Mouse (Mus musculus) liver, adult 10 weeks (tissue): ENCODE measurements around the gene Dcpp1. TPM values are rescaled to one million over a fixed set of nuclear protein-coding genes. Genes with fewer than 3 reads are reported as not detected.

ENCODE experiments used
- polyA plus RNA-seq: library from polyadenylated mRNA; stranded (reverse); fragments of 350-450 nt; fragmentation: Illumina TruSeq; extraction: RNeasy Lipid Tissue Mini Kit (QIAGEN cat#74804); gene quantifications from one replicate; pipeline ENCODE4 v1.2.3, GENCODE M21; 2014; ENCODE audit warnings: low read depth, low replicate concordance

Gene Dcpp1
- not detected for polyA plus RNA-seq

DNA sequence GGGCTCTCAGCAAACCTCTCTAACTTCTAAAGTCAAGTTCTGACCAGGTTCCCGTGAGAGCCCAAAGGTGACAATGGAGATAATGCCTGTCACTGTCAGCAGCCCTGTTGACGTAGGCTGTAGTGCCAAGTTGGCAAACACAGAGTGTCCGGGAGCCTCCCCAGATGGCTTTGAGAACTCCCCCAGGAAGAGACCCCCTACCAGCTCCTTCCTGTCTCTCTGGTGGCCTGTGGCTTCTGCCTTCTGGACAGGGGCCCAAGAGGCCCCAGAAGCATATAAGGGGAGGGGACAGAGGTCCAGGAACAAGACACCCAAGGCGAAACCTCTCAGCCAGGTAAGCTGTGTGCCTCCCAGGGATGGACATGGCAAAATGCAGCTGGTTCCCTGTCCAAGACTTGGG lies at the start of gene Dcpp1, which contains the start of gene Dcpp2:
TSS of gene Dcpp1 (plus strand) at position 301 of the 400 bp plus-strand sequence.
TSS of gene Dcpp2 (plus strand) at position 305 of the 400 bp plus-strand sequence.

DNA sequence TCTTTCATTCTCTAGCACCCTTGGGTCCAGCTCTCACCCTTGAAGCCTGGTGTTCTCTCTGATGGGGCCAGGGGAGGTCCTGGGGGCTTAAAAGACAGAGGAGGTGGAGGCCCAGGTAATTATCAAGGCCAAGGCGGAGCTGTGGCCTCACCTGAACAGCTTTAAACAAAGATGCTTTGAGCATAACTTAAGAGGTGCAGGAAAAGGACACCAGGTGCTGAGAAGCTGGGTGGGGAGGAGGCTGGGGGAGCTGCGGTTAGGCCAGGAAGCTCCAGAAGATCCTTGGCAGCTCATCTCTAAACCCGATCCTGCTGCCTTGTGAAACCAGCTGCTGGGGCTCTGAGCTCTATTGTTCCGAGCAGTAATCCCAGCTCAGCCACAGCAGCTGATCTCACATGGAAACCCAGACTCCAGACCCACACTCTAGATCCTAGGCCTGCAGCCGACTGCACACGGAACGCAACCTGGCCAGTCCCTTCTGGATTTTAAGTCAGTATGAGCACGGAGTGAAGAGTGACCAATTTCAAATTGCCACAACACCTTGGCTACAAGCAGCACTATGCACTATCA lies 44.6 kb upstream of the Dcpp1 start, which contains the start of gene Prss33:
TSS of gene Prss33 (minus strand) at position 51 of the 570 bp plus-strand sequence.

DNA sequence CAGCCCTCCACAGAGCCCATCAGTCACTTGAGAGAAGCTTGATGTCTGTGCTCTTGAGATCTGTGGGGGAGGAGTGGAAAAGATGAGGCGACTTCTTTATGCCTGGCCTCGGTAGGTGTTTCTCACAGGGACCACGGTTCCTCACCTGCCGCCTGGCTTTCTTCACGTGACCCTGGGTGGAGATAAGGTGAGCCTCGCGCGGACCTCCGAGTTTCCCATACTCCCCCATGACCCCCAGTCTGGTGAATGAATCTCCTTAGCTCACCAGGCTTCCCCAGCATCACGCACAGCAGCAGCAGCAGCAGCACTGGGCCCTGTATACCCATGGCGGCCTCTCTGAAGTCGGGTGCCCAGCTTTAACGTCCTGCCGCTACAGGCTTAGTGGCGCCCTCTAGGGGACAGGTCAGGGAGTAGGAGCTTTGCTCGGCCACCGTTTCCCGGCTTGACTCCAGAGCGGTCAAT lies 36.8 kb upstream of the Dcpp1 start, which contains the start of the genes Prss32 and Prss41:
TSS of gene Prss32 (plus strand) at position 44 of the 462 bp plus-strand sequence.
TSS of gene Prss41 (minus strand) at position 361 of the 462 bp plus-strand sequence.

DNA sequence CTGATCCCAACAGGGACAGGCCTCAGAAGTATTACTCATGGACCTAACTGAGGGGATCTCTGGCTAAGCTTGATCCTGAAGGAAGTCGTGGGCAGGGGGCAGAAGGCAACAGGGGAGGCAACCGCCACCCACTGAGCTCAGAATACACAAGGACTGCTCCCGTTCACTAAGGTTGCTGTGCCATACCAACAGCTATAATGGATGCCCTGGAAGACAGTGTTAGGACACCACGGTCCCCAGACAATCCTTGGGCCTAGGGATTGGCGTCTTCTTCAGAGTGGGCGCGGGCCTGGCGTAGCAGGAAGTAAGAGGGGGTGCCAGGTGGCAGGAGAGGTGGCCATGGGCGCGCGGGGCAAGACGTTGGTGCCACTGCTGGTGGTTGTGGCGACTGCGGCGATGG lies 12.9 kb upstream of the Dcpp1 start, which contains the start of gene Prss21:
TSS of gene Prss21 (plus strand) at position 301 of the 400 bp plus-strand sequence.

DNA sequence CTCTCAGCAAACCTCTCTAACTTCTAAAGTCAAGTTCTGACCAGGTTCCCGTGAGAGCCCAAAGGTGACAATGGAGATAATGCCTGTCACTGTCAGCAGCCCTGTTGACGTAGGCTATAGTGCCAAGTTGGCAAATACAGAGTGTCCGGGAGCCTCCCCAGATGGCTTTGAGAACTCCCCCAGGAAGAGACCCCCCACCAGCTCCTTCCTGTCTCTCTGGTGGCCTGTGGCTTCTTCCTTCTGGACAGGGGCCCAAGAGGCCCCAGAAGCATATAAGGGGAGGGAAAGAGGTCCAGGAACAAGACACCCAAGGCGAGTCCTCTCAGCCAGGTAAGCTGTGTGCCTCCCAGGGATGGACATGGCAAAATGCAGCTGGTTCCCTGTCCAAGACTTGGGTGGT lies 36.5 kb downstream of the Dcpp1 start, which contains the start of gene Dcpp3:
TSS of gene Dcpp3 (plus strand) at position 301 of the 400 bp plus-strand sequence.

Other genes with a start within 250 kb of the Dcpp1 start
- gene Mmp25, start 235.6 kb upstream of the Dcpp1 start, polyA plus RNA-seq, result not detected
- gene Bicdl2, start 220.4 kb upstream of the Dcpp1 start, polyA plus RNA-seq, result not detected
- 6.7 TPM for gene Hcfc1r1, start 207.3 kb upstream of the Dcpp1 start, polyA plus RNA-seq
- gene Thoc6, start 207.0 kb upstream of the Dcpp1 start, polyA plus RNA-seq, result 0.82 TPM
- gene Tnfrsf12a, start 203.4 kb upstream of the Dcpp1 start, polyA plus RNA-seq, result 0.85 TPM
- not detected for gene Cldn6, start 201.6 kb upstream of the Dcpp1 start, polyA plus RNA-seq
- gene Cldn9, start 196.8 kb upstream of the Dcpp1 start, polyA plus RNA-seq, result not detected
- gene 1520401A03Rik, start 158.1 kb upstream of the Dcpp1 start, polyA plus RNA-seq, result not detected
- gene Pkmyt1, start 154.5 kb upstream of the Dcpp1 start, polyA plus RNA-seq, result 0.19 TPM
- gene Paqr4, start 140.0 kb upstream of the Dcpp1 start, polyA plus RNA-seq, result 0.61 TPM
- not detected for gene Kremen2, start 135.0 kb upstream of the Dcpp1 start, polyA plus RNA-seq
- gene Flywch1, start 109.3 kb upstream of the Dcpp1 start, polyA plus RNA-seq, result 1.4 TPM
- gene Flywch2, start 94.8 kb upstream of the Dcpp1 start, polyA plus RNA-seq, result not detected
- gene Srrm2, start 90.3 kb upstream of the Dcpp1 start, polyA plus RNA-seq, result 42.5 TPM
- 9.9 TPM for gene Elob, start 51.7 kb upstream of the Dcpp1 start, polyA plus RNA-seq
- not detected for gene Prss33, start 44.8 kb upstream of the Dcpp1 start, polyA plus RNA-seq
- gene Prss32, start 37.0 kb upstream of the Dcpp1 start, polyA plus RNA-seq, result not detected
- not detected for gene Prss41, start 36.7 kb upstream of the Dcpp1 start, polyA plus RNA-seq
- not detected for gene Prss21, start 12.8 kb upstream of the Dcpp1 start, polyA plus RNA-seq
- not detected for gene Dcpp2, start within 50 bp of the Dcpp1 start, polyA plus RNA-seq
- gene Dcpp3, start 36.6 kb downstream of the Dcpp1 start, polyA plus RNA-seq, result not detected
- gene Sbp, start 60.8 kb downstream of the Dcpp1 start, polyA plus RNA-seq, result not detected
- not detected for gene Sbpl, start 74.4 kb downstream of the Dcpp1 start, polyA plus RNA-seq
- gene Prss30, start 99.7 kb downstream of the Dcpp1 start, polyA plus RNA-seq, result not detected
- not detected for gene Prss22, start 117.2 kb downstream of the Dcpp1 start, polyA plus RNA-seq
- not detected for gene Prss27, start 157.3 kb downstream of the Dcpp1 start, polyA plus RNA-seq
- gene Kctd5, start 192.6 kb downstream of the Dcpp1 start, polyA plus RNA-seq, result 7.5 TPM